Mouse (Mus musculus): ENCODE measurements around the gene Tmprss13. TPM values are rescaled to one million over a fixed set of nuclear protein-coding genes. Genes with fewer than 3 reads are reported as not detected.

Tmprss13 gene
- polyA plus RNA-seq, 1 experiment from 2014 or later, result not detected

DNA sequence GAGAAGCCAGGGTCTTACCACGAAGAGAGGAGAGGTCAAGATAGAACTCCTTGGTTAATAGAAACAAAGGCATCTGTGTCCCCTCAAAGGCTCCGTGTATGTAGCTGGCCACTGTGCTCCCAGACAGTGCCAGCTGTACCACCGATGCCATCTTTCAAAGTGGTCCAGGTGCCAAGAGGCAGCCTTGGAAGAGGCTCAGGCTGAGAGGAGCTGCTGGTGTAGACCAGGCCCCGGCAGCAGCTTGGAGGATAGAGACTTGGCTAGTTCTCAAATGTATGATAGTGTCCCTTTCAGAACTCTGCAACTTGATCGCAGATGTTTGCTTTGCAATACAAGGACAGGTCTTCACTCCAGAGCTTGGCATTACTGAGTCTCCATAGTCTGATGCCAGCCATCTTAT is 63.4 kb downstream of the Tmprss13 start:
- ChIA-PET POLR2A (interaction anchor here (0.6 kb wide), 1 partner anchor 13 kb away, joined by 3 read pairs; no protein-coding TSS in a partner anchor), CTCF (no interaction called here)
- ATAC-seq, result no peak
- no peak for TF ChIP-seq CTCF (IDR thresholded peaks at IDR 0.05)
- in situ Hi-C loops (cut with MboI; ENCODE audit: low pct_unique_long_range_greater_than_20kb), result loop anchor here (5.0 kb wide), 1 partner anchor 80 kb away; no protein-coding TSS in a partner anchor
- peaks cover 59% of the 10 kb centered on the region for H3K27me3 ChIP-seq
- no peak for DNase-seq (ENCODE audit: low read depth, low spot score)

DNA sequence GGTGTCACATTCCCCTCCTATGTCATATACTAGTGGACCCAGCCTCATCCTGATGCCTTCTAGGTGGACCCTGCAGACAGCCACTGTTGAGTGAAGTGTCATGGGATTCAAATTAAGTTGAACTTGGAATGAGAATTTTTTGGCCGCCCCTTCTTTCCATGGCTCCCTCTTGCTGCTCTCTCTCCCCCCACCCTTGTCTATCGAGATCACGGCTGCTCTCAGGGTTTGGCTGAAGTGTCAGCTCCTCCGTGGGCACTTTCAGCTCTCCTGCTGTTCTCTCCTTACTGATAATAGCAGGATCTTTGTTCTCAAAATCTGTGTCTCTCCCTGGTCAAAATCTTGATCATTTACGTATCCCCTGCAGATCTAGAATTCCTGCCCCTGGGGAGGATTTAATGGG is 63.9 kb downstream of the Tmprss13 start:
- peaks cover 57% of the 10 kb centered on the region for H3K27me3 ChIP-seq
- ChIA-PET POLR2A (interaction anchor here (0.6 kb wide), 1 partner anchor 14 kb away, joined by 3 read pairs; no protein-coding TSS in a partner anchor), CTCF (no interaction called here)
- TF ChIP-seq CTCF (IDR thresholded peaks at IDR 0.05), result no peak
- ATAC-seq, result no peak
- no peak for DNase-seq (ENCODE audit: low read depth, low spot score)
- in situ Hi-C loops (cut with MboI; ENCODE audit: low pct_unique_long_range_greater_than_20kb), result loop anchor here (5.0 kb wide), 1 partner anchor 81 kb away; no protein-coding TSS in a partner anchor

DNA sequence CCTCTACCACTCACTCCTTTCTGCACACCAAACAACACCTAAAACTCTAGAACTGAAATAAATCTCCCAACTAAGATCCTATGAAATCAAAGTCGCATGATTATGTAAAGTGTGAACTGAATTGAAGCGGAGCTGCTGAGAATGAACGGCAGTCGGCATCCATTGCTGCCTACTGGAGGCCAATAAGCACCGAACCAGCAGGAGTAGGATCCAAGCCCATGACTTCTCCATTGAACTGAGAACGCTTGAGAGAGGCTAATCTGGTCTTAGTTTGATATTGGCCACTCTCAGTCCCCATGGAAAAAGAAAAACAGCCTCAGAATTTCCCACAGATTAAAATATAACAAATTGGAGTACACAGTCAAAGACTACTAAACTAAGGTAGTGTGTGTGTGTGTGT is 65.0 kb downstream of the Tmprss13 start:
- ChIA-PET POLR2A (no interaction called here), CTCF (no interaction called here)
- TF ChIP-seq CTCF (IDR thresholded peaks at IDR 0.05), result no peak
- peaks cover 48% of the 10 kb centered on the region for H3K27me3 ChIP-seq
- no peak for ATAC-seq
- no peak for DNase-seq (ENCODE audit: low read depth, low spot score)
- in situ Hi-C loops (cut with MboI; ENCODE audit: low pct_unique_long_range_greater_than_20kb), result loop anchor here (5.0 kb wide), 1 partner anchor 82 kb away; no protein-coding TSS in a partner anchor

DNA sequence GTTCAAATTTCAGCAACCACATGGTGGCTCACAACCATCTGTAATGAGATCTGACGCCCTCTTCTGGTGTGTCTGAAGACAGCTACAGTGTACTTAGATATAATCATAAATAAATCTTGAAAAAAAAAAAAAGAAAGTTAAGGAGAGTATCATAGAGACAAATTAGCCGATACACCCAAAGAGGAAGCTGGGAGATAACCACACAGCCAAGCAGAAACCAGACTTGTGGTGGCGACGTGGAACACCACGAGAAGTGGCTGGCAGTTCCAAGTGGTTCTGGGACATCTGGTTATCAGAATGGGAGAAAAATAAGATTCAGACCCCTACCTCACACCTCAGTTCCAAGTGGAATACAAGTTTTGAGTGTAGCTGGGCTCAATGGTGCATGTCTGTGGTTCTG is 67.8 kb downstream of the Tmprss13 start:
- POLR2A ChIA-PET, result no interaction called here

DNA sequence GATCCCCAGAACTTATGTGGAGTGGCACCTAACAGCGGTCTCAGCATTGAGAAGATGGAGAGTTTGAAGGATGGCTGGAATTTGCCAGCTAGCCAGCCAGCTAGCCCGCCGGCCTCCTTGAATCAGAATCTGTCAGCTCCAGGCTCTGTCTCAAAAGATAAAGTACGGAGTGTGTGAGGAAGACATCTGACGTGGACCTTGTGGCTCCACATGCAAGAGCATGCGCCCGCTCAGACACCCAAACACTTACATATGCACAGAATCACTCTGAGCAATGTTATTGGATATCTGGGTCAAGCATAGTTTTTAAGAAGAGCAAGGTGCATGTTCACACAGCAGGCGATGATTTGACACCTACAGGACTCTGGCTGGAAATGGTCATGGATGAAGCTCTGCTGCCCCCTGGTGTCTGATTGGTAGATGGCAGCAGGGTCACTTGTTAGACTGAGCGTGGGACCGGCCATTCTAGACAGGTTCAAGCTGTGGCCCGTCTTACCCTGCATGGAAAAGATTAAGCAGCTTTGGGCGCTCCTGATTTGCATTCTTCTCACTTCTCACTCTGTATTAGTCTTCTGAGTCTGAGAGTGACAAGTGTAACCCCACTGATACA is 69.6 kb downstream of the Tmprss13 start:
- in situ Hi-C loops (cut with MboI; ENCODE audit: low pct_unique_long_range_greater_than_20kb), result loop anchor here (5.0 kb wide), 1 partner anchor 166 kb away; no protein-coding TSS in a partner anchor
- ATAC-seq (no peak), DNase-seq (ENCODE audit: low read depth, low spot score) (no peak)
- ChIA-PET POLR2A (no interaction called here), CTCF (interaction anchor here (0.8 to 1.4 kb wide), 7 partner anchors 8 to 89 kb away, joined by 3 to 5 read pairs (median 3); no protein-coding TSS in a partner anchor)
- H3K27me3 ChIP-seq, result peaks cover 18% of the 10 kb centered on the region
- TF ChIP-seq CTCF (IDR thresholded peaks at IDR 0.05), result peak; percentile 87

More for the DNA sequence above, 67.8 kb downstream of the Tmprss13 start:
- ATAC-seq (no peak), DNase-seq (ENCODE audit: low read depth, low spot score) (no peak)
- H3K27me3 ChIP-seq, result peaks cover 28% of the 10 kb centered on the region
- CTCF ChIA-PET, result no interaction called here
- in situ Hi-C loops (cut with MboI; ENCODE audit: low pct_unique_long_range_greater_than_20kb), result loop anchor here (5.0 kb wide), 1 partner anchor 164 kb away; no protein-coding TSS in a partner anchor
- no peak for TF ChIP-seq CTCF (IDR thresholded peaks at IDR 0.05)

DNA sequence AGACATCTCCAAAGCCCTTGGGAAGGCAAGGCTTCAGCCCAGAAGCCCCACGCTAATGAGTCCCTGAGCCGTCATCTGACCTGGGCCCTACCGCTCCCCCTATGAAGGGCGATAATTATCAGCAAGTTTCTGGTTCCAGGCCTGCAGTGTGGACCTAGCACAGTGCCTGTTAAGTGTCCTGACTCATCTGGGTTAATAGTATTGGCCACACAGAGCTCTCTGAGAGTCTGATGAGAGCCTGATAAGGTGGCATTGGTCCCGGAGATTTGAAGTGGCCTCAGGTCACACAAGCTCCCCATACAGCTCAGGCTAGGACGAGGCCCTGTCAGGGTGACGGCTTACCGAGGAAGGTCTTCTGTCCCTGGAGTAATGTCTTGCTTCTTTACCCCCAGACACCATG is 70.7 kb downstream of the Tmprss13 start:
- ATAC-seq (no peak), DNase-seq (ENCODE audit: low read depth, low spot score) (no peak)
- in situ Hi-C loops (cut with MboI; ENCODE audit: low pct_unique_long_range_greater_than_20kb), result loop anchor here (5.0 kb wide), 1 partner anchor 167 kb away; no protein-coding TSS in a partner anchor
- CTCF ChIA-PET, result interaction anchor here (1.0 to 1.4 kb wide), 2 partner anchors 12 to 90 kb away, joined by 3 to 5 read pairs; no protein-coding TSS in a partner anchor
- POLR2A ChIA-PET, result no interaction called here
- TF ChIP-seq CTCF (IDR thresholded peaks at IDR 0.05), result no peak
- peaks cover 12% of the 10 kb centered on the region for H3K27me3 ChIP-seq

DNA sequence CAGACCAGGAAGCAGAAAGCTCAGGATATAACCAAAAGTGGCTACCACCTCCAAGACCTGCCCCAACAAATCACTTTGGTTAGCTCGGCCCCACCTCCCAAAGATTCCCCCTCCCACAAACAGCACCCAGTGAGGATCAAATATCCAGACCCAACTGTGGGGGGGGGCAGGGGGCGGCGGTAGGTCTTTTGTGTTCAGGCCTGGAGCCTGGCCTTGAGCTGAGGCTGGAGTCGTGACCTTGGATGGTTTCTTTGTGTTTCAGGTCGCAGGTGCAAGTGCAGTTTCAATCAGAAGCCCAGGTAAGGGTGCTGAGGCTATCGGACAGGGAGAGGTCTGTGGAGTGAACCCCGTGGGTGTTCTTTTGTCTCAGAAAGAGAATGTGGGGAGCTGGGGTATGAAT is 72.4 kb downstream of the Tmprss13 start:
- CTCF ChIA-PET, result no interaction called here
- no peak for TF ChIP-seq CTCF (IDR thresholded peaks at IDR 0.05)
- in situ Hi-C loops (cut with MboI; ENCODE audit: low pct_unique_long_range_greater_than_20kb), result no loop called here
- H3K27me3 ChIP-seq, result peaks cover 12% of the 10 kb centered on the region
- ATAC-seq (no peak), DNase-seq (ENCODE audit: low read depth, low spot score) (no peak)
- POLR2A ChIA-PET, result no interaction called here

DNA sequence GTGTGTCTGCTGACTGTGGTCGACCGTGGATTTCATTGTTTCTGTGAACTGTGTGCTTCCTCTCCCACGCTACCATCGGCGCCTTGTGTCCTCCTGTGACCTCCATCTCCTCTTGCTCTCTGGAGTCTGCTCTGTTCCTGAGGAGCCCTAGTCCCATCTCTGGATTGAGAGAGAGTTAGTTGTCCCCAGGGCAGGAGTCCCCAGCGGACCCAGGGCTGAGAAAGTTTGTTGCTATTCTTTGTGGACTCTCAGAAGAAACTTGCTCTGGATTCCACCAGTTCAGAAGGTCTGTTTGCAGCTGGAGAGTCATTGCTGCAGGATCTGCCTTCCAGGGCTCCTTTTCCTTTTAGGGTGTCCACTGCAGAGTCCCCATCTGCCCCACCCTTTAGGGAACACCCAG is 76.3 kb downstream of the Tmprss13 start:
- DNase-seq (ENCODE audit: low read depth, low spot score) (no peak), ATAC-seq (no peak)
- TF ChIP-seq CTCF (IDR thresholded peaks at IDR 0.05), result no peak
- POLR2A ChIA-PET, result no interaction called here
- in situ Hi-C loops (cut with MboI; ENCODE audit: low pct_unique_long_range_greater_than_20kb), result no loop called here
- CTCF ChIA-PET, result interaction anchor here (1.6 kb wide), 1 partner anchor 17 kb away, joined by 4 read pairs; no protein-coding TSS in a partner anchor
- peaks cover 20% of the 10 kb centered on the region for H3K27me3 ChIP-seq

DNA sequence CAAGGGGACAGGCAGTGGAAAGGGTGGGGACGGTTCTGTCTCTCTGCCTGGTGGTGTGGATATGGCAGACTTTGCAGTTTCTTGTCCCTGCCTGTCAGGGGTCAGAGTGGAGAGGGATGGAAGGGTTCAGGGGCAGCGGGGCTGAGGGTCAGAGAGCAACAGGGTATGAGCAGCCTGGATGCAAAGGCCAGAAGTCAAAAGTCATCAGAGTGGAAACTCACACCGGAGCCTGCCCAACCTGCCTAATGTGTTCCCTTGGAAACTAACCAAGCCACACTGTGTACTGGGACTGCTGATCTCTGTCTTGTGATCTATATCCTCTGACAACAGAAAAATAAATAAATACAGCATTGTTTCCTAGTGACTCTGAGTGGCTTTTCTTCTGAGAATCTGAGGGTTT is 76.9 kb downstream of the Tmprss13 start:
- ChIA-PET CTCF (no interaction called here), POLR2A (no interaction called here)
- ATAC-seq (no peak), DNase-seq (ENCODE audit: low read depth, low spot score) (no peak)
- no peak for TF ChIP-seq CTCF (IDR thresholded peaks at IDR 0.05)
- in situ Hi-C loops (cut with MboI; ENCODE audit: low pct_unique_long_range_greater_than_20kb), result no loop called here
- peaks cover 20% of the 10 kb centered on the region for H3K27me3 ChIP-seq

Other genes starting within 250 kb of the Tmprss13 start
- gene Jaml, start 239.9 kb upstream of the Tmprss13 start, polyA plus RNA-seq (2021), result not detected
- not detected for gene Scn2b, start 201.3 kb upstream of the Tmprss13 start, polyA plus RNA-seq (2021)
- not detected for gene Scn4b, start 180.7 kb upstream of the Tmprss13 start, polyA plus RNA-seq (2021)
- gene BC049352, start 137.1 kb upstream of the Tmprss13 start, polyA plus RNA-seq (2021), result not detected
- not detected for gene Tmprss4, start 115.0 kb upstream of the Tmprss13 start, polyA plus RNA-seq (2021)
- gene Il10ra, start 50.0 kb upstream of the Tmprss13 start, polyA plus RNA-seq (2021), result not detected
- 0.03 TPM for gene Fxyd6, start 51.1 kb downstream of the Tmprss13 start, polyA plus RNA-seq (2021)
- gene Fxyd2, start 80.6 kb downstream of the Tmprss13 start, polyA plus RNA-seq (2021), result 121 TPM
- 0.01 TPM for gene Dscaml1, start 107.5 kb downstream of the Tmprss13 start, polyA plus RNA-seq (2021)

Measured in Patski (cell line).